Mouse (Mus musculus) heart, adult 2 months (tissue): ENCODE data around the gene Nfatc3.

Experiments used
- CTCF ChIP-seq: fragments of 200-600 bp; IDR thresholded peaks from 2 replicates; pipeline ENCODE4 v1.8.1; 2022; ENCODE audit warnings: antibody characterized with exemption, mild to moderate bottlenecking, moderate library complexity
- EP300 ChIP-seq: fragments of 200-500 bp; IDR thresholded peaks from 2 replicates; pipeline ENCODE4 v1.6.1; 2011; ENCODE audit warnings: low read depth, low read length, control low read depth; ENCODE audit not compliant: insufficient read depth
- POLR2A ChIP-seq: fragments of 200-500 bp; IDR thresholded peaks from 2 replicates; pipeline ENCODE4 v1.6.1; 2011; ENCODE audit warnings: mild to moderate bottlenecking, low read depth, low read length, control low read depth; ENCODE audit not compliant: insufficient read depth

GRCm38 (mm10) chr8:106134751-106135571 is 76.3 kb downstream of the Nfatc3 start:
- TF ChIP-seq CTCF (no peak), POLR2A (no peak), EP300 (no peak)
